In the genomic region with DNA sequence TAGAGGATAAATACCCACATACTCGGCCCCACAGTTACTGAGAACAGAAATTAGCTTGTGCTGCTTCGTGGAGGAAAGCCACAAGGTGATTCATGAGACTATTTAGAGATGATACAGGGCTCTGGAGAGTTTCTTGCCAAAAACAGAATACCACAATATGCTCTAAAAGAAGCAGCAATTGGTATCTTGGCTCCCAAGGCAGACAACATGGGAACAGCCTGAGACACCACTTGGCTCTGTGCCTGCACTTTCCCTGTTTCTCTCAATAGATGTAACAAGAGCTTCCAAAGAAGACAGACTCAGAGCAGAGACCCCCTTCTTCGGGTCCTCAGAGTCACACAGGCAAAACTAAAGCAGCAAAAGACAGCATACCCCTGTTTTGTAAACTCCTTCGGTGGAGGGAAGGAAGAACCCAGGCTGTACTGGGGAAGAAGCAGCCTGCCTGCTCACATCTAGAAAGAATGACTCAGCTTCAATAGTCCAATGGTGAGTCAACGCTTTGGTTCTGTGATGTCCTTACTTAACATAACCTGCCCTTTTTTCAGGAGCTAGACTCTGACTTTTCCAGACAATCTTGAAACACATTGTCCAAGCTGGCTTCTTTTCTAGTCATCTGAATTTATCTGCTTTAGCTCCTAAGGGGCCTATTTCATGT, we compare ENCODE assay signal across 8 mouse cellular contexts.
A peak's percentile ranks its signal among the peaks of the same experiment; 100 is the strongest.
DNase-seq lines count a peak whose midpoint lies in the region; ATAC-seq and TF ChIP-seq lines count a peak whose summit lies in the region.

No protein-coding gene starts in this region.

- TF ChIP-seq CTCF in lung, embryonic 14.5 days (IDR thresholded peaks at IDR 0.05; ENCODE audit: low read depth), result no peak

- WGBS in lung, embryonic 14.5 days, result 73% methylated on average over 5 of the region's 5 CpGs

- no peaks in the 10 kb centered on the region for H3K9me3 ChIP-seq in lung, embryonic 14.5 days (ENCODE audit: low read depth, low read length)

- H3K9ac ChIP-seq in lung, embryonic 14.5 days, result no peak overlapping the region

- ATAC-seq in lung, embryonic 14.5 days (ENCODE audit: insufficient read depth), result no peak

- H3K4me3 ChIP-seq in lung, embryonic 14.5 days (ENCODE audit: low read depth, low read length), result no peak overlapping the region

- no peak overlapping the region for H3K27ac ChIP-seq in lung, embryonic 14.5 days (ENCODE audit: low read depth)

- intact Hi-C loops in heart, postnatal 25 days (cut with DNase I), result no loop called here

- H3K27me3 ChIP-seq in lung, embryonic 14.5 days (ENCODE audit: insufficient read depth, low read length), result no peaks in the 10 kb centered on the region

- H3K4me2 ChIP-seq in lung, embryonic 14.5 days, result no peak overlapping the region

- H3K4me1 ChIP-seq in lung, embryonic 14.5 days (ENCODE audit: insufficient read depth), result no peaks in the 10 kb centered on the region

- peak; percentile 60 for DNase-seq in lung, embryonic 14.5 days
- DNase-seq in lung, postnatal 4 days, result no peak
- DNase-seq in cerebellum, adult 11-12 months, result peak; percentile 74
- DNase-seq in gastrocnemius, postnatal 10 days, result peak; percentile 45
- DNase-seq in ovary, postnatal 14 days (ENCODE audit: low spot score), result peak; percentile 14
- no peak for DNase-seq in MN1 (ENCODE audit: low spot score)
- DNase-seq in adrenal gland, adult 18-20 months (ENCODE audit: low spot score in 2 of 2), result no peak
- no peak for DNase-seq in heart, postnatal 25 days (ENCODE audit: low spot score)

- H3K36me3 ChIP-seq in lung, embryonic 14.5 days (ENCODE audit: insufficient read depth), result no peaks in the 10 kb centered on the region

Comparison
In these comparisons a context has a peak if more than half of its experiments do, and no peak if none do; other contexts are left out.
1. DNase-seq: peak in lung, embryonic 14.5 days (single experiment), cerebellum, adult 11-12 months (single experiment), gastrocnemius, postnatal 10 days (single experiment) and ovary, postnatal 14 days (single experiment); none in lung, postnatal 4 days (0 of 2), MN1 (single experiment), adrenal gland, adult 18-20 months (0 of 2) and heart, postnatal 25 days (single experiment).